Mouse (Mus musculus): ENCODE data around the gene Actr6. TPM values are rescaled to one million over a fixed set of nuclear protein-coding genes. Genes with fewer than 3 reads are reported as not detected.
"Not testable (repeated sequence)": the region's sequence is repeated elsewhere in the genome, so short reads cannot be mapped to it uniquely, and the experiment has no call there.

Actr6 gene
- polyA plus RNA-seq, 1 experiment from 2014 or later: 33.3 TPM

- H3K4me1 ChIP-seq: peaks cover 13% of the 10 kb centered on the region
- no peak overlapping the region for H3K27ac ChIP-seq
- H3K4me3 ChIP-seq: peak overlapping the region; percentile 72
- peak overlapping the region; percentile 63 for H3K4me2 ChIP-seq
- H3K9me3 ChIP-seq: no peaks in the 10 kb centered on the region
- ATAC-seq (ENCODE audit: insufficient number of reproducible peaks, low FRiP score, low TSS enrichment, low read depth): no peak
- no peaks in the 10 kb centered on the region for H3K27me3 ChIP-seq
- H3K9ac ChIP-seq: peak overlapping the region; percentile 40; the same call in 1 of the 2 replicates
- peaks cover 6% of the 10 kb centered on the region for H3K36me3 ChIP-seq
- 12% methylated on average over 5 of the region's 5 CpGs for WGBS
Measured at GRCm38 (mm10) chr10:89731341-89731740, 754 bp downstream of the Actr6 start.

GRCm38 (mm10) chr10:89730386-89730785 lies 1.7 kb downstream of the Actr6 start:
- Histone ChIP-seq H3K9me3 (no peaks in the 10 kb centered on the region), H3K4me3 (no peak overlapping the region)
- 93% methylated on average over 6 of the region's 6 CpGs for WGBS

GRCm38 (mm10) chr10:89722247-89723195 lies 9.6 kb downstream of the Actr6 start:
- no peak overlapping the region for H3K4me3 ChIP-seq
- no peaks in the 10 kb centered on the region for H3K4me1 ChIP-seq
- H3K27ac ChIP-seq: no peak overlapping the region
- no peak overlapping the region for H3K9ac ChIP-seq
- no peak for ATAC-seq (ENCODE audit: insufficient number of reproducible peaks, low FRiP score, low TSS enrichment, low read depth)
- no peaks in the 10 kb centered on the region for H3K9me3 ChIP-seq
- H3K4me2 ChIP-seq: no peak overlapping the region
- peaks cover 46% of the 10 kb centered on the region for H3K36me3 ChIP-seq
- WGBS: 88% methylated on average over 14 of the region's 14 CpGs
- H3K27me3 ChIP-seq: no peaks in the 10 kb centered on the region

More at GRCm38 (mm10) chr10:89730386-89730785, 1.7 kb downstream of the Actr6 start:
- ATAC-seq (ENCODE audit: insufficient number of reproducible peaks, low FRiP score, low TSS enrichment, low read depth): no peak
- Histone ChIP-seq H3K4me1 (peaks cover 13% of the 10 kb centered on the region), H3K9ac (no peak overlapping the region), H3K27ac (no peak overlapping the region), H3K4me2 (no peak overlapping the region), H3K27me3 (no peaks in the 10 kb centered on the region), H3K36me3 (peaks cover 15% of the 10 kb centered on the region)

GRCm38 (mm10) chr10:89720796-89721195 lies 11.3 kb downstream of the Actr6 start:
- Histone ChIP-seq H3K36me3 (peaks cover 41% of the 10 kb centered on the region), H3K9me3 (no peaks in the 10 kb centered on the region), H3K4me1 (no peaks in the 10 kb centered on the region), H3K27me3 (no peaks in the 10 kb centered on the region), H3K27ac (no peak overlapping the region), H3K4me3 (no peak overlapping the region), H3K9ac (no peak overlapping the region), H3K4me2 (no peak overlapping the region)
- ATAC-seq (ENCODE audit: insufficient number of reproducible peaks, low FRiP score, low TSS enrichment, low read depth): no peak
- 88% methylated on average over 3 of the region's 3 CpGs for WGBS

GRCm38 (mm10) chr10:89720252-89720651 lies 11.8 kb downstream of the Actr6 start:
- Histone ChIP-seq H3K36me3 (peaks cover 41% of the 10 kb centered on the region), H3K27ac (no peak overlapping the region), H3K9me3 (no peaks in the 10 kb centered on the region), H3K4me3 (no peak overlapping the region), H3K9ac (no peak overlapping the region), H3K4me1 (no peaks in the 10 kb centered on the region), H3K27me3 (no peaks in the 10 kb centered on the region), H3K4me2 (no peak overlapping the region)
- ATAC-seq (ENCODE audit: insufficient number of reproducible peaks, low FRiP score, low TSS enrichment, low read depth): no peak

GRCm38 (mm10) chr10:89714910-89715309 lies 17.2 kb downstream of the Actr6 start:
- Histone ChIP-seq H3K27ac (no peak overlapping the region), H3K4me1 (no peaks in the 10 kb centered on the region), H3K36me3 (peaks cover 46% of the 10 kb centered on the region), H3K27me3 (no peaks in the 10 kb centered on the region), H3K9me3 (no peaks in the 10 kb centered on the region), H3K4me2 (no peak overlapping the region), H3K4me3 (no peak overlapping the region), H3K9ac (no peak overlapping the region)
- WGBS: 72% methylated on average over 10 of the region's 10 CpGs
- ATAC-seq (ENCODE audit: insufficient number of reproducible peaks, low FRiP score, low TSS enrichment, low read depth): no peak

- Histone ChIP-seq H3K27me3 (no peaks in the 10 kb centered on the region), H3K36me3 (peaks cover 21% of the 10 kb centered on the region), H3K27ac (0 out of 2 replicates have a peak overlapping the region, but pooled peaks have one; percentile 22), H3K4me3 (no peak overlapping the region; the same call in 1 of the 2 replicates), H3K4me2 (peak overlapping the region; percentile 27), H3K4me1 (peaks cover 4% of the 10 kb centered on the region; the same call in 1 of the 2 replicates), H3K9ac (no peak overlapping the region), H3K9me3 (no peaks in the 10 kb centered on the region)
- 21% methylated on average over 10 of the region's 10 CpGs for WGBS
- ATAC-seq (ENCODE audit: insufficient number of reproducible peaks, low FRiP score, low TSS enrichment, low read depth): no peak
Measured at GRCm38 (mm10) chr10:89708720-89709119, 23.4 kb downstream of the Actr6 start.

- H3K9ac ChIP-seq: no peak overlapping the region
- H3K4me3 ChIP-seq: no peak overlapping the region
- no peak overlapping the region for H3K27ac ChIP-seq
- no peaks in the 10 kb centered on the region for H3K27me3 ChIP-seq
- H3K36me3 ChIP-seq: peaks cover 9% of the 10 kb centered on the region
- peaks cover 4% of the 10 kb centered on the region; the same call in 1 of the 2 replicates for H3K4me1 ChIP-seq
- H3K9me3 ChIP-seq: no peaks in the 10 kb centered on the region
- ATAC-seq (ENCODE audit: insufficient number of reproducible peaks, low FRiP score, low TSS enrichment, low read depth): no peak
- no peak overlapping the region for H3K4me2 ChIP-seq
- WGBS: 58% methylated on average over 3 of the region's 3 CpGs
Measured at GRCm38 (mm10) chr10:89707397-89707796, 24.7 kb downstream of the Actr6 start.

- Histone ChIP-seq H3K4me2 (no peak overlapping the region), H3K9ac (no peak overlapping the region), H3K27me3 (no peaks in the 10 kb centered on the region), H3K36me3 (no peaks in the 10 kb centered on the region), H3K4me1 (no peaks in the 10 kb centered on the region), H3K27ac (no peak overlapping the region), H3K4me3 (no peak overlapping the region), H3K9me3 (no peaks in the 10 kb centered on the region)
- 53% methylated on average over 5 of the region's 5 CpGs for WGBS
- ATAC-seq (ENCODE audit: insufficient number of reproducible peaks, low FRiP score, low TSS enrichment, low read depth): no peak
Measured at GRCm38 (mm10) chr10:89703042-89703441, 29.1 kb downstream of the Actr6 start.

GRCm38 (mm10) chr10:89697956-89698355 lies 34.1 kb downstream of the Actr6 start:
- no peaks in the 10 kb centered on the region for H3K9me3 ChIP-seq
- no peaks in the 10 kb centered on the region for H3K4me1 ChIP-seq
- H3K4me2 ChIP-seq: no peak overlapping the region
- H3K27me3 ChIP-seq: no peaks in the 10 kb centered on the region
- H3K27ac ChIP-seq: no peak overlapping the region
- ATAC-seq (ENCODE audit: insufficient number of reproducible peaks, low FRiP score, low TSS enrichment, low read depth): no peak
- no peaks in the 10 kb centered on the region for H3K36me3 ChIP-seq
- WGBS: 91% methylated on average over 3 of the region's 3 CpGs
- no peak overlapping the region for H3K4me3 ChIP-seq
- no peak overlapping the region for H3K9ac ChIP-seq

- H3K4me2 ChIP-seq; H3K4me3 ChIP-seq; H3K9me3 ChIP-seq; H3K27me3 ChIP-seq; H3K27ac ChIP-seq; ATAC-seq (ENCODE audit: insufficient number of reproducible peaks, low FRiP score, low TSS enrichment, low read depth); H3K9ac ChIP-seq; H3K4me1 ChIP-seq; H3K36me3 ChIP-seq: not testable (repeated sequence)
- 74% methylated on average over 2 of the region's 2 CpGs for WGBS
Measured at GRCm38 (mm10) chr10:89696270-89696669, 35.8 kb downstream of the Actr6 start.

GRCm38 (mm10) chr10:89695194-89695911 lies 36.7 kb downstream of the Actr6 start:
- Histone ChIP-seq H3K9me3 (no peaks in the 10 kb centered on the region), H3K4me3 (no peak overlapping the region), H3K27me3 (no peaks in the 10 kb centered on the region), H3K4me2 (no peak overlapping the region), H3K9ac (no peak overlapping the region), H3K27ac (no peak overlapping the region), H3K36me3 (no peaks in the 10 kb centered on the region), H3K4me1 (no peaks in the 10 kb centered on the region)
- no peak for ATAC-seq (ENCODE audit: insufficient number of reproducible peaks, low FRiP score, low TSS enrichment, low read depth)
- 76% methylated on average over 20 of the region's 20 CpGs for WGBS
